Mouse (Mus musculus): ENCODE data around the gene Tmem132e. TPM values are rescaled to one million over a fixed set of nuclear protein-coding genes. Genes with fewer than 3 reads are reported as not detected.

Tmem132e gene
- total RNA-seq, 4 experiments from 2014 or later: 0.22 to 1.1 (median 0.46) TPM

- peak; percentile 4 for DNase-seq (ENCODE audit: low spot score)
Observed at GRCm38 (mm10) chr11:82428801-82429200, 40.1 kb downstream of the Tmem132e start.

DNA sequence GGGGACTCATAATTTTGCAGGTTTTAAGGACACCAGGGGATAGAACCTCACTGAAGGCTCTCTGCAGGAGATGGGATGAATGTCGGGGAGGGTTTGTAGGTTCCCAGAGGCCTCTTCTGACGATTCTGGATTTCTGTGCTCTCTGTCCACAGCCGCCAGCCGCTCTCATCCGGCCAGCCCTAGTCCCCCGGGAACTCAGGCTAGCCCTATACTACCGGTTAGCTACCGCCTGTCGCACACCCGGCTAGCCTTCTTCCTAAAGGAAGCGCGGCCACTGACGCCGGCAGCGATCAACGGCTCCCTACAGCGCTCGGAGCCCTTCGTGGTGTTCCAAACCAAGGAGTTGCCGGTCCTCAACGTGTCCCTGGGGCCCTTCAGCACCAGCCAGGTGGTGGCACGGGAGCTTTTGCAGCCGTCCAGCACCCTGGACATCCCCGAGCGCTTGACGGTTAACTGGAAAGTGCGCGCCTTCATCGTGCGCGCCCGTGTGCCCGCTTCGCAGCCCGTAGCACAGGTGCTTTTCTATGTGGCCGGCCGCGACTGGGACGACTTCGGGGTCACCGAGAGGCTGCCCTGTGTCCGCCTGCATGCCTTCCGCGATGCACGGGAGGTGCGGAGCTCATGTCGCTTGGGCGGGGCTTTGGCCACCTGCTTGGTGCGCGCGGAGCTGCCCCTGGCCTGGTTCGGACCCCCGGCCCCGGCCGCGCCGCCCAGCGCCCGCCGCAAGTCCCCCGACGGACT lies 45.6 kb downstream of the Tmem132e start:
- DNase-seq (ENCODE audit: low spot score): no peak

DNA sequence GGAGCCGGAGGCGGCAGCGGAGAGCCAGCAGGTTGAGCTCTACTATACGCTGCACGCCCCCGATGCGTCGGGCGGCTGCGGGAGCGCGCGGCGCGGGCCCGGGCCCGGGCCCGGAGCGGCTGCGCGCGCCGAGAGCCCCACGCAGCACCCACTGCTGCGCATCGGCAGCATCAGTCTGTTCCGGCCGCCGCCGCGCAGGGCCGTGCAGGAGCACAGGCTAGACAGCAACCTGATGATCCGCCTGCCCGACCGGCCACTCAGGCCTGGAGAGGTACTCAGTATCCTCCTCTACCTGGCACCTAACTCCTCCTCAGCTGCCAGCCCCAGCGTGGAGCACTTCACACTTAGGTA lies 46.1 kb downstream of the Tmem132e start:
- DNase-seq (ENCODE audit: low spot score): no peak

GRCm38 (mm10) chr11:82448485-82448884 lies 59.8 kb downstream of the Tmem132e start:
- DNase-seq (ENCODE audit: low spot score): no peak

DNA sequence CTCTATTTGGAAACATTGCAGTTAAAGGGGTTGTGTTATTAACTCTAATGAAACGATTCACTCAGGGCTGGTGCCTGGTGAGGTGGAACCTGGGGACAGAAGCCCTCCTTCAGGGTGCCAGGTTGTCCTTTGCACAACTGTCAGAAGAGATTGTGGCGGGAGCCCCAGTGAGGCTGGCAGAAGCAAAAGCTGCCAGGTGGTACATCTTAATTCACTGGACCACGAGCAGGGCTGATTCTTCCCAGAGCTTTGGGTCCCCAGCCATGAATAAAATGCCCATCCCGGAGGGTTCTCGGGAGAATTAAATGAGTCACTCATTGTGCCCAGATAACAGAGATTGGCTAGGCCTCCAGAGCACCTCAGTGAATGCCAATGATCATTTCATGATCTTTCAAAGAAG lies 63.8 kb downstream of the Tmem132e start:
- DNase-seq (ENCODE audit: low spot score): no peak

DNA sequence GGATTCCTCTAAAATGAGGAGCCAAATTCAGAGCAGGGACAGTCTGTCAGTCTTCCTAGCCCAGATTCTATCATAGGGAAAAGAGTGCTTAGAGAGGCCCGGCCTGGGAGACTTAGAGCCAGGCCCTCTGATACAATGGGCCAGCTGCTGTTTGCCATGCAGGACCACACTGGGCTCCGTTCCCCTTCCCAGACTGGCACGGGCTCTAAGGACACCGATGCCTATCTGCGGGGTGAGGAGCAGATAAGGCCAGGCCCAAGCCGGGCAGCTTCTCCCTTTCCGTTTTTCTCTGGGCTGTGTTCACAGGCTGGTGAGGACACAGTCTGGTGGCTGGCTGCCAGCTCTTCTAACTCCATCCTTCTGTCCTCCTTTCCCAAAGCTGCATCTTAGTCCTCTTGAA lies 64.5 kb downstream of the Tmem132e start:
- DNase-seq (ENCODE audit: low spot score): no peak

DNA sequence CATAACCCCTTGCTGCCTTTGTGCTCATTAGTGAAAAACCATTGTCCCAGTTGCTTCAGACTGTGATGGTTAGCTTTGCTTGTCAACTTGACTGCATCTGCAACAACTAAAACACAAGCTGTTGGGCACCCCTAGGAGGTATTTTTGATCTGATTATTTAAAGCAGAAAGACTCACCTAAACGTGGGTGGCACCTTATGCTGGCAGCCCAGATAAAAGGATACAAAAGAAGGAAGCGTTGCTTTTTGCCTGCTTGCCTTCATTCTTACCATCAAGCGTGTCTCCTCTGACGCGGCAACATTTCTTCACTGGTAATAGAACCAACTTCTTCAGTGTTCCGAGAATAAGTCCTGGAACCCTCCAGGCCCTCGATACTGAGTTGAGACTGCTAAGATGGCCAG lies 72.6 kb downstream of the Tmem132e start:
- no peak for DNase-seq (ENCODE audit: low spot score)

DNA sequence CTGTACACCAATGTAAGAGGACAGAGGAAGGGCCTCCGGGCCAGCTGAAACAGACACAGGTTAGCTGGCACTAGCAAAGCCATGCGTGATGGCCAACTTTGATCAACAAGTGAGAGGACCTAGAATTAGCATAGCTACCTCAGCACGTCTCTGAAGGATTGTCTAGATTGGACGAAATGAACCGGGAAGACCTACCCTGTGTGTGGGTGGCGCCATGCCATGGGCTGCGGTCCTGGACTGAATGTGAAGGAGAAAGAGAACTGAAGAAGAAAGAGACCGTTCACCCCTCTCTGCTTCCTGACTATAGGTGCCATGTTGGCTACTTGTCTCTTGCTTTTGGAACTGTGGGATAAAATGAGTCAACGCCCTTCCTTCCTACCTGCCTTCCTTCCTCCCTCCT lies 76.8 kb downstream of the Tmem132e start:
- no peak for DNase-seq (ENCODE audit: low spot score)

DNA sequence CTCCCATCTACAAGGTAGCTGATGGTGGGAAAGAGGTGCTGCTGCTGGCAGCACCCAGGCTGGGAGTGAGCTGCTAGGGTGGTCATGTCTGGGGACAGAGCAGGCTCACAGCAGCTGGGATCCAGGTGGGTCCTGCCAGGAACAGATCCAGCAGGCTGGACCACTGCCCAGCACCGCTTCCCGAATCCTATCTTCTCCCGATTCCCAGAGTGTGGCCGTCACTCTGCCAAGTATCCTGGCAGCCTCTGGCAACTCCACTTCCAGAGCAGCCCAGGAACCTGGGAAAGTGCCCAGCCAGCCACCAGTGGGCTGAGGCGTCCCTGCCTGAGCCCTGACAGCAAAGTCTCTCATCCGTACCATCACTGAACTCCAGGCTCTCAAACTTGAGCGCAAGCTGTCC lies 78.5 kb downstream of the Tmem132e start:
- DNase-seq (ENCODE audit: low spot score): no peak

- no peak for DNase-seq (ENCODE audit: low spot score)
Observed at GRCm38 (mm10) chr11:82471076-82471475, 82.4 kb downstream of the Tmem132e start.

DNA sequence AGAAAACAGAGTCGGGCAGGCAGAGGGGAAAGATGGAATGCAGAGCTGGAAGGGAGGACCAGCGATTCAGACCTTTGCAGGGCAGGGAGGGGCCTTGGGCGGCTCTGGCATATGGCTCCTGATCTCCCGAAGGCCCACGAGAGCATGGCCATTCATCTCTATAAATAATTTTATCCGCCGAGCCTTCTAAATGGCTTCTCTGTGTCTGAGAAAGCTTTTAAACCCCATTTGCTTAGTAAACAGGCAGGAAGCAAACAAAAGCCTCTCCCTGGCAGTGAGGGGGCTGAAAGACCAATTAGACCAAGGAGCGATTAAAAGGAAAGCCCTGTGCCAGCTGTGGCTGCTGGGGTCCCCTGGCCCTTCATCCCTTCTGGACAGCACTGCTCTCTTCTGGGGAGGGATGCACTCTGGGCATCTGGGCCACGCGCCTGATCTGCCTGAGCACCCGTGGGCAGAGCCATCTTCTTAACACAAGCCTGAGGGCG lies 84.5 kb downstream of the Tmem132e start:
- DNase-seq (ENCODE audit: low spot score): no peak

- no peak for DNase-seq (ENCODE audit: low spot score)
Observed at GRCm38 (mm10) chr11:82476092-82476491, 87.4 kb downstream of the Tmem132e start.

- DNase-seq (ENCODE audit: low spot score): no peak
Observed at GRCm38 (mm10) chr11:82477412-82477811, 88.7 kb downstream of the Tmem132e start.

DNA sequence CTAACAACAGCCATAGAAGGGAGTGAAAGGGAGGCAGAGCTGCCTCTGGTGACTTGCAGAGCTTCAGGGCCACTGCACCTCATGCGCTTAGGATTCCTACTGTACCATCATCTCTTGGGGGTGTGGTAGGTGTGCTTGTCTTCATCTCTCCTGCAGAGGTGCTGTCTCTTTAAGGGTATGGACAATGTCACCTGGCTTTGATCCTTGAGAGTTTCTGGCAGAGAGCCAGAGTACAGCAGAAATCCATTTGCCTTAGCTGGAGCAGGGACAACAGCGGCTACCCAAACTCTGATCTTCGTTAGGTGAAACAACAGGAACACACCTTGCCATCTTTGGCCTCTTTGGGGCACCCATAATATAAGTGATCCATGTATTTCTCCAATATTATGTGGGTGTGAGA lies 92.2 kb downstream of the Tmem132e start:
- DNase-seq (ENCODE audit: low spot score): no peak

DNA sequence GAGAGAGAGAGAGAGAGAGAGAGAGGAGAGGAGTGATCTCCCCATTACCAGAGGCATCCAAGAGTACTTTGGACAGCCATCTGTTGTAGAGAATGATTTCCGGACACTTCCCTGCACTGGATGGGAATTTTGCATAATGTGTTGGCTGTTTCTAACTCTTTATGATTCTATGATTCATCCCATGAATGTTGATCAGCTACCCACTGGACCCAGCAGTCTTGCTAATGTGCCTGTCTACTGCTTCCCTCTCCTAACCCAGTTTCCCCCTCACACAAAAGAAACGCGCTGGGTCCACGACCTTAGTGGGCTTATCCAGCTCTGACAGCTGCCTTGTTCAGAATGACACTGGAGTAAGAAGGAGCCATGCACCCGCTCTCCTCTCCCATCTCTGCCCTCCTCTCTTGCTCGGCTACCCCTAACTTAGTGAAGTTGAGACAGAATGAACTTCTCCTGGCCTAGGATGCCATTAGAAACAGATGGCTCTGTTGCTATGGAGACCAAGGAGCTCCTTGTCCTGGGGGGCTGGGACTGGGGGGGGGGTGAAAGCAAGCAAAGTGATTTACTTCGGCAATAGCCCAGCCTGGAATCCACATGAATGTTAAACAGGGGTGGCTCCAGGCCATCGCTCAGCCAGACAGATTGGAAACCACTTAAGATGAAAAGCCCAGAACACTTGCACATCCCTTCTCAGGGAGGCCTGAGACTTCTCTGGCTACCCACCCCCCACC lies 98.8 kb downstream of the Tmem132e start:
- DNase-seq (ENCODE audit: low spot score): no peak

- no peak for DNase-seq (ENCODE audit: low spot score)
Observed at GRCm38 (mm10) chr11:82490896-82491295, 102.2 kb downstream of the Tmem132e start.

Other genes with a start within 250 kb of the Tmem132e start
- gene Ccl1, start 83.2 kb upstream of the Tmem132e start, total RNA-seq (2022): not detected